Mouse (Mus musculus) retina, postnatal 7 days (tissue): ENCODE data around the gene Oas1f.
"Not testable (repeated sequence)": the region's sequence is repeated elsewhere in the genome, so short reads cannot be mapped to it uniquely, and the experiment has no call there.

Experiments used
- DNase-seq: peaks from one replicate; pipeline ENCODE4 v3.0.0-alpha.2; 2012; ENCODE audit warnings: low read depth, low spot score

Gene Oas1f

DNA sequence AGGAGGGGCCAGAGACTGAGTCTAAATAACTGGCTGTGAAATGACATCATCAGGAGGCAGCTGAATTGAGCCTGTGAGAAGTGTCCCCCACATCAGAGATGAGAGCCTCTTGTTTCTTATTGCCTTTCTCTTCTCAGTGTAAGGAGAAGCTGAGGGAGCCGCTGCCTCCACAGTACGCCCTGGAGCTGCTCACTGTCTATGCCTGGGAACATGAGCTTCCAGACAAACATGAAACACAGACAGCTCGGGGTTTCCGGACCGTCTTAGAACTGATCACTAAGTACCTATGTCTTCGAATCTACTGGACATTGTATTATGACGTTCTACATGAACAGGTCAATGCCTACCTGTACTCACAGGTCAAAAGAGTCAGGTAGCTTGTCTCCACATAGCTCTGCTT lies 23.6 kb downstream of the Oas1f start:
- DNase-seq = no peak

DNA sequence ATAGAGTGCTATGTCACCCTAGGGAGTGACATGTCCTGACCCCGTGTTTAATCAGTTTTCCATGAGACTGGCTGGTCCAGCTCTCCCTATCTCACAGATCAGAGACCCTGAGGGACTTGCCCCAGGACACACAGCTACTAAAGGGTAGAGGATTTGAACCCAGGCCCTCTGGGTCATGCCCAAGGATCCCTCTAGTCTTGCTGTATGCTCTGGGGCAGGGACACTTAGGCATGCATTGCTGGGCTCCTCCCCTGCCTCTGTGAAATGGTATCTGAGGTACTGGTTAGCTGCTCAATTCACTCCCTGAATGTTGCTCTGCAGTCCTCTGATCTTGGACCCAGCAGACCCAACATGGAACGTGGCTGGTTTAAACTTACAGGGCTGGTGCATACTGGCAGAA lies 24.3 kb downstream of the Oas1f start:
- no peak for DNase-seq

- DNase-seq = not testable (repeated sequence)
These were observed 29.7 kb downstream of the Oas1f start for GRCm38 (mm10) chr5:120876839-120877238.

- DNase-seq = not testable (repeated sequence)
These were observed 30.2 kb downstream of the Oas1f start for GRCm38 (mm10) chr5:120877407-120877806.

- not testable (repeated sequence) for DNase-seq
These were observed 31.6 kb downstream of the Oas1f start for GRCm38 (mm10) chr5:120878803-120879202.

DNA sequence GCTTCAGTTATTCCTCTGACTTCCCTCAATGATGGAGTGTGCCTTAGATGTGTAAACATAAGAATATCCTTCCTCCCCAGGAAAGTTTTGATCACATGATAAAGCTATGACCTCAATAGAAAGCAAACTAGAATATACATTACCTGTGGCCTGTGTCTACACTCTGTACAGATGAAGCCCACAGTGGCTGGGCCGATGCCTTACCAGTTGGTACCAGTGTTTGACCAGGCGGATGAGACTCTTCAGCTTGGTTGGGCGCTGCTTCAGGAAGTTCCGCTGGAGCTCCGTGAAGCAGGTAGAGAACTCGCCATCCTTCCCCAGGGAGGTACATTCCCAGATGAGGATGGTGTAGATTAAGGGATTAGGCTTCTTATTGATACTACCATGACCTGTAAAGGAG lies 34.5 kb downstream of the Oas1f start:
- DNase-seq = not testable (repeated sequence)

DNA sequence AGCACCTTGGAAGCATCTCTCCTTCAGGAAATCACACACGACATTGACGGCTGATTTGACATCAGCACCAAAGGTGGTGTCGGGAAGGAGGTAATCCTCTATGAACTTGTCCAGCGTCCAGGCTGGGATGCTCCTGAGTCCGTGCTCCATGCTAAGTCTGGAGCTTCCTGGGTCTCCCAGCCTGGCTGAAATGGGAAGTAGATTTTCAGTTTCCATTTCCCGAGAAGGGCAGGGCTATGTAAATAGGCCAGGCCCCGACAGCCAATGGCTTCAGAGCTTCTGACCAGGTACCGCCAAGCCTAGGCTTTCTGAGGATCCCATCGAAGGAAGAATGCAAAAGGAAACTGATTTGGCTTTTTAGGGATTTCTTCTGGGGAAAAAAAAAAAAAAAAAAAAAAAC lies 40.2 kb downstream of the Oas1f start, which contains the start of gene Oas1g:
TSS of gene Oas1g (minus strand) at position 201 of the 400 bp plus-strand sequence.
- DNase-seq = not testable (repeated sequence)

- DNase-seq = no peak
These were observed 40.7 kb downstream of the Oas1f start for GRCm38 (mm10) chr5:120887831-120888230.

DNA sequence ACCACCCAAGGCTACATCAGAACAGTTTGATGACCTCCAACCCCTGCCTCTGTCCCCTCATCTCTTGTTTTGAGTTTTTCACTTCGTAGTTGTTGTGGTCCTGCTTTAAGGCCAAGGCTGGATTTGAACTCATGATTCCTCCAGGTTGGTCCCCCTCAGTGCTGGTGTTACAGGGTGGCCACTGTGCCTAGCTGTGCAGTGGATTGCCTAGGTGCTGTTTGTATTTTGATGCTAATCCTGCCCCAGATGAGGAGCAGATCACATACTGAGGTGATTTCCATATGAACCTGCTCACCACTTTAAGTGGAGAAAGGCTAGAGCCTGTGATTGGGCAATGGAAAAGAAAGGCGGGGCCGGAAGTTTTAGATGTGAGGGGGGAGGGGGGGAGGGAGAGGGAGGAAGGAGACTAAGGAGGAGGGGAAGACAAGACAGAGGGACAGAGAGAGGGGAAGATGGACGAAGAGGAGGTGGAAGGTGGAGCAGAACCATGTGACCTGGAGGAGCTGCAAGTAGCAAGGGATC lies 41.2 kb downstream of the Oas1f start:
- DNase-seq = not testable (repeated sequence)

GRCm38 (mm10) chr5:120890026-120890425 lies 42.9 kb downstream of the Oas1f start:
- DNase-seq = no peak

GRCm38 (mm10) chr5:120890991-120891390 lies 43.8 kb downstream of the Oas1f start:
- no peak for DNase-seq

DNA sequence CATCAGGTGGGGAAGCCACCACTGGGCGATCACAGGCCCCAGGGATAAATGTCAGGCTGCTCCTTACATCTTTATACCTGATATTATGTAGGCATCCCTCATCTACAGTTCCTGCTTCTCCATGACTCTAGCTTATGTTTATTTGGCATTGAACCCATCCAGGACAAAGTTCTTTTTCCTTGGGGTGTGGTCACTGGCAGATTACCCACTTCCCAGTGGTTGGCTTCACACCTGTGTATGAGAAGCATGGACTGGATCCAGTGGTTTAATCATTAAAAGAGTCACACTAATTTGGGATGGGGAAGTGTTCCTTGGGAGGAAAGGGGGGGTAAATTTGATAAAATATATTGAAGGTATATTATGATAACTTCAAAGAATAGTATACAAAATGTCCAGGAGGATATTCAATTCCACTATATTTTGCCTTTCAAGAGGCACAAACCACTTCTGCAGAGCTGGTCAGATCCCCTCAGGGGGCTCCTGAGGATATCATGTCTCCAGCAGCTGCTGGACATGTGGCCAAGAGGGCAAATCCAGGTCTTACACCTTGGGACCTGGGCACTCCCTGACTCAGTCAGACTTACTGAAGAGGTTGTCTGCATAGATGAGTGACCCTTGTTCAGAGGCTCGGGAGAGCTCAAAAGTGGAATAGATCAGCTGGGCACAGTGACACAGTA lies 44.5 kb downstream of the Oas1f start:
- not testable (repeated sequence) for DNase-seq

DNA sequence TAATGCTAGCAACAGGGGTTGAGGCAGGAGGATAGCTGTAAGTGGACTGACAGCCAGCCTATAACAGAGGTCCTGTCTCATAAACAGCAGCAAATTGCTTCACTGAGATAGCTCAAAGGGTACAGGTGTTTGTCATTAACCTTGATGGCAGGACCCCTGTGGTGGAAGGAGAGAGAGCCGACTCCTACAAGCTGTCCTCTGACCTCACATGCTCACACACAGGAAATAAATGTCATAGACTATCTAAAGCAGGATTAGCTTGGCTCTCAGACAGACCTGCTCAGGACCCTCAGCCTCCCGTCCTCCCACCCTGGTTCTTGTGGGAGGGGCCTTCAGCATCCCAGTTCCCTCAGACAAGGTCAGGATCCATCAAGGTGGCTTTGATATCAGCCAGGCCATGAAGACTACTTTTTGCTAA lies 45.1 kb downstream of the Oas1f start:
- DNase-seq = no peak

GRCm38 (mm10) chr5:120893866-120894265 lies 46.7 kb downstream of the Oas1f start:
- DNase-seq = not testable (repeated sequence)

- DNase-seq = not testable (repeated sequence)
These were observed 47.5 kb downstream of the Oas1f start for GRCm38 (mm10) chr5:120894692-120895091.

GRCm38 (mm10) chr5:120895231-120895900 lies 48.2 kb downstream of the Oas1f start:
- DNase-seq = no peak

- DNase-seq = no peak
These were observed 51.1 kb downstream of the Oas1f start for GRCm38 (mm10) chr5:120898307-120898706.

DNA sequence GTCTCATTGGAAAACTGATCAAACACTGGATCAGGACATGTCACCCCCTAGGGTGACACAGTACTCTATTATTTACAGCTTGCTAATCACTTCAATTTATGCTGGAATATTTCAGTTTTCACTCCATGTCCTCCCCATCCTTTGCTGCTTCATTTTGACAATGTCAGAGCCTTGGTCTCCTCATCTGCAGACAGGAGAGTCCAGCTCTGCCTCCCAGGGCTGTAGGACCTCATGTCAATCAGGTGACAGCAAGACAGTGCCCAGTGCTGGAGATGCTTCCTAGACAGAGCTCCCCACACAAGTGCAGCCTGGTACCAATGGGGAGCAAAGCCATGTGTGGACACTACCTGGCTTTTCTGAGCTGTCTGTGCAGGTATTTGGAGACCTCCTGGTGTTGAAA lies 51.6 kb downstream of the Oas1f start:
- DNase-seq = no peak

DNA sequence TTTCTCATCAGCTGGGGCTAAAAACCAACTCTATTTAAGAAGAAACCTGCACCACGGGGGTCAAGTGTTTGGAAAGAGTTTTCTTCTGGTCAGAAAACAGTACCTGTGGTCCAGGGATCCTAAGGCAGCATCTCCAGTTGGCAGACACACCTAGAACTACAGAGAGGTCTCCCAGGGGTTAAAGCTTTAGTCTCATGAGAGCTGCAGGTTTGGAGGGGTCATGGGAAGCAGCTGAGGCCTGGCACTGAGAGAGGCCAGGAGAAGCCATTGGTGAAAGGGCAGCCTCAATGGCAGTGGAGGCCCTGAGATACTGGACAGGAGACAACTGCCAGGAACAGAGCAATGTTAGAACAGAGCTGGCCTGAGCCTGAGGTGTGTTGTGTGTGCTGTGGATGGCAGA lies 53.5 kb downstream of the Oas1f start:
- no peak for DNase-seq

DNA sequence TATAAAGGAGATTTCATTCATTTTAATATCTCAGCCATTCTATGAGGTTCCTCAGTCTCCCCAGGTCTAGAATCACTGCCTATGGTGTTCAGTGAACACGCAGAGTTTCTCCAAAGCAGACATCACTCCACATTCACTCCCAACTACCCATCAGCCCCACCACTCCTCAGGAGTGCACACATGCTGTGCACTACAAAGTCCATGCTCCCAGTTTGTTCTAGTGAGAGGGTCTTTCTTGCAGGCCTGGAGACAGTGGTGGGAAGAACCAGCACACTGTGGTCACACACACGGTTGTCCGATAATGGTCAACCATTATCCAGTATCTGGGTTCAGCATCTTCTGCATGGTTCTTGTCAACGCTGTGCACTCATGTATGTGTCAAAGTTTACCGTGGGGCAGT lies 54.9 kb downstream of the Oas1f start:
- DNase-seq = no peak

- DNase-seq = not testable (repeated sequence)
These were observed 59.9 kb downstream of the Oas1f start, which contains the start of gene Oas1a for GRCm38 (mm10) chr5:120906791-120907733. Gene Oas1a (minus strand): TSS chr5:120907521.
